Mouse (Mus musculus): Measurements from ENCODE around the gene Sobp.

- TF ChIP-seq CTCF (IDR thresholded peaks at IDR 0.05; ENCODE audit: low read depth, low read length) (no peak), EP300 (IDR thresholded peaks at IDR 0.05; ENCODE audit: insufficient read depth, low read depth, low read length) (no peak)
These were observed 84.3 kb downstream of the Sobp start for GRCm38 (mm10) chr10:43090040-43090439.
